Mouse (Mus musculus) c-Kit-positive CD71-positive TER-119-negative erythroid progenitor cells, embryonic 14.5 days (primary cell): ENCODE data around the gene Gm45753.
"Not testable (repeated sequence)": the region's sequence is repeated elsewhere in the genome, so short reads cannot be mapped to it uniquely, and the experiment has no call there.

ENCODE experiments used
- DNase-seq: peaks from one replicate; pipeline ENCODE4 v3.0.0-alpha.2; 2013; ENCODE audit warnings: low read depth

The Gm45753 gene

DNA sequence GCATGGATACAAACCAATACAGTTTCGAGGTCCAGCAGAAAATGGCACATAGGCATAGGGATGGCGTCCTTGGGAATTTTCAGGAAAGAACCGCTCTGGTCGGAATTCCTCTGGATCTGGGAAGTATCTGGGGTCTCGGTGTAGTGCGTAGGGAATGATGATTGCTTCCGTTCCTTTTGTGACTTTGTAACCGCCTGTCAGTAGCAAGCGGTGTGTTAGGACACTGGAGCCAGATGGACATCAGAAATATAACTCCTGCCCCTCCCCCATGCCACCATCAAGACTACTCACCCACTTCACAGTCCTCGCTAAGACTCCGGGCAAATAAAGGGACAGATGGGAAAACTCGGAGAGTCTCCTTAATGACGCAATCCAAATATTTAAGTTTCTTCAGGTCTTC, at the start of gene Gm45753:
Gm45753 (minus strand) TSS at position 101 of the 400 bp plus-strand sequence.
- no peak for DNase-seq

DNA sequence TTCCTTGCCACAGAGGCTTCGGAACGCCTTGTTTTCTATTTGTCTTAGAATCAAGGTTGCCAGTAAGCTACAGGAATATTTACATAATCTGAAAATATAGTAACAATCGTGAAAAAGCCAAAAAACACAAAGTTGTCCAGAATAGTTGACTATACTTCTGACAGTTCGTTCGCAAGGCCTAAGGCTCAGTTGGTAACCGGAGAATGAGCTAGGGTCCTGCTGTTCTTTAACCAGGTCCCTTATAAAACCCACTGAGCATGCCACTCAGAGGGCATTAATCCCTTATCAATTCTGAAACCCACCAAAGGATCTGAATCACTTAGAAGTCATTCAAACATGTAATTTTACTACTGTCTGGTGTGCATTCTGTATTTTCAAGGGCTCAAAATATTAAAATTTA, 47.5 kb upstream of the Gm45753 start:
- no peak for DNase-seq

GRCm38 (mm10) chr8:45345031-45345430, 36.8 kb upstream of the Gm45753 start:
- peak; percentile 11 for DNase-seq

- no peak for DNase-seq
Measured at GRCm38 (mm10) chr8:45344298-45344697, 36.0 kb upstream of the Gm45753 start.

DNA sequence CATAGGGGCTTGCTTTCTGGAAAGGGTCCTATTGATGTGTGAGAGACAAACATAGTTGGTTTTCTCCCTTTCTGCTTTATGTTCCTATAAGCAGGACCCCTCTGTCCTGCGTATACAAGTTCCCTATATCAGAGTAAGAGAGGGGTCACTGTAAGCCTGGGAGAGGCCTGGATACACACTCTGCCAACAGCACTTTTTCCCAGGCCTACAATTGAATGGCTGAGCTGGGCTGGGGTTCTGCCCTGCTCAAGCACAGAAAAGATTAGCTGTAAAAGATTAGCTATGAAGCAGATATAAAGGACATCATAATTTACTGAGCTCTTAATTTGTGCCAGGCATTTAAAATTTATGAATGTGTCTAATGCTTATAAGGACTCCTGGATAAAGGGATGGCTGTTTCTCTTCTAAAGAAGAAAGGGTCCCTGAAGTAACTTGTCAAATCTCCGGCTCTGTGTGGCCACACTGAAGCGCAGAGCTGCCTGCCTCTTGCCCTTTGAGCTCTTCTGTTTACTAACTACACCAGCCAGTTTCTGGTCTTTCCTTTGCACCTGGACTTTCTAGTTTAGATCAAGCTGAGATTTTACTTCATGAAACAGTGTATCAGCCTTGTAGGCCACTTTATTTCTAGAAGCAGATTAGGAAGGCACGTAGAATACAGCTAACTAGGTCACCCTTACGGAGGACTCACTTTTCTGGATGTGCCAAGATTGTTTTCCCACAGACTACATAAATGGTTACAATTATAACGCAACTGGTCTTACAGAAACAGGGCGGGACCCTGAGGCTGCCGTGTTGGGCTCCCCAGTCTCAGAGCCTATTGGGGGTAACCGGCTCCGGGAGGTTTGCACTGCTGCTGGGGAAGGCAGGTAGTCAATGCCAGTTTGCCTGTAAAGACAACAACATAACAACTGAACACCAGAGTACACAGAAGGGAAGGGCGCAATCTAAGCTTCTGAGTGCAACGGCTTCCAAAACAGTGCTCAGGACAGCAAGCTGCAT, 33.7 kb upstream of the Gm45753 start:
- DNase-seq: no peak

GRCm38 (mm10) chr8:45333493-45333892, 25.2 kb upstream of the Gm45753 start:
- DNase-seq: no peak

- DNase-seq: peak; percentile 4
Measured at GRCm38 (mm10) chr8:45332685-45333409, 24.6 kb upstream of the Gm45753 start, which contains the start of gene Cyp4v3. TSS of gene Cyp4v3 (minus strand) at chr8:45333216.

- no peak for DNase-seq
Measured at GRCm38 (mm10) chr8:45330856-45331255, 22.6 kb upstream of the Gm45753 start.

DNA sequence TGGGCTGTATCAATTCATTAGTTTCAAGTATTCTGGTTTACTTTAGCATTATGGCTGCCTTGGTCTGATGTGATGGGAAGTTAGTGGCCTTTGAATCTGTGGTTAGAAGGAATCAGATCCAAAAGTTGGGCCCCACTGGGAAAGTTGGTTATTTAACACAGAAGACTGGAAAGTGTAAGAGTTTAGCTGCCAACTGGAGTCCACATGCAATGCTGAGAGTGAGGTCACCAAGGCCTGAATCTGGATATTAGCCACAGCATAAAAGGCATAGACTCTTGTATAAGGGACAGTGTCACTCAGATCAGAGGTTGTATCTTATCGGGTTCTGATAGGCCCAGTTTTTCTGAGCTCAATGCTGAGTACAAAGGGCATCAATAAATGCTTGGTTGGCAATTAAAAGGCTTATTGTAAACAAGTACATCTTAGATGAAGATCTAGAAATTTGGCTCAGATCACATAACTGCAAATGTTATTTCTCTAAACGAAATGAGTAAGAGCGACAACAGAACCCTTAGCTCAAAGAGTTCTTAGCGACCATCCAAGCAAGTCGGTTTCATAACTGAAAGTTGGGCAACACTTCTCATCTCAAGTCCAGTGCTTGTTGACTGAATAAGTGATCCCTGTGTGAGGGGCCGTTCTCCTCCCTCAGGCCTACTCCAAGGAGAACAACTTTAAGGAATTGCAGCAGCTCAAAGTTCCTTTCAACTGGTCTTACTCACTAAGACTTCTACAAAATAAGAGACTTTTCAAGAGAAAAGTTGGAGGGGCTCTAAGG, 21.1 kb upstream of the Gm45753 start:
- DNase-seq: no peak

GRCm38 (mm10) chr8:45327076-45327475, 18.8 kb upstream of the Gm45753 start:
- not testable (repeated sequence) for DNase-seq

DNA sequence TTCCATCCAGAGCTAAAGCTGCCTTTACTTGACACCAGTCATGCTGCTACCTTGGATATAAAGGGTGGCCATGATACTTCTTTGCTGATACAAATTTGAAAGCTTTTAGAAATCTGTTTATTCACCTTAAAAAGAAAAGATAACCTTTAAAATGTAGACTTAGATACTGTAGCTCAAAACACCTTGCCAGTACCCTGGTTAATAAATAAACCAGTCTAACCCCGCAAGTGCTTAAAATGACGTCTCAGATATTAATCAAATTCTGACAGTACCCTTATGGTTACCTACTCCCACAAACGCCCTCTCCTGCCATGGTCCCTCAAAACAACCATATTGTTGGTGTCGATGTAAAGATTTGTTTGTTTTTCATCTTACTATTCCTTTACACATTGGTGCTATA, 15.9 kb upstream of the Gm45753 start:
- DNase-seq: no peak

DNA sequence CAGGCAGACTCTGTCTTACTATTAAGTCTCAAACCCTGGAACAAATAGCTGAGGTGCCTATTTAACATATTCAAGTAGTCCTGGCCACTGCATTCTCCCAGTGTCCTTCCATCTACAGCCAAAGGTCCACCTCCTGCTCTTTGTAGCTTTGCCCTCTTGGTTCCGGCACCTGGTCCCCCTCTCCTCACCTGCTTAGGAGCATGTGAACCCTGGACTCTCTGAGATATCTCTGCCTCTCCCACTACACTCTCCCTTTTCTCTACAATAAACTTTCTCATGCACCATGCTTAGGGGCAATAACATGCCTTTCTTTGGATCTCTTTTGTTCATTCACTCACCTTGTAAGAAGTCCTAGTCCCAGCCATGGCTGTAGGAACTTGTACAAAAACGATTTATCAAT, 13.1 kb upstream of the Gm45753 start:
- no peak for DNase-seq

GRCm38 (mm10) chr8:45320930-45321329, 12.7 kb upstream of the Gm45753 start:
- no peak for DNase-seq

DNA sequence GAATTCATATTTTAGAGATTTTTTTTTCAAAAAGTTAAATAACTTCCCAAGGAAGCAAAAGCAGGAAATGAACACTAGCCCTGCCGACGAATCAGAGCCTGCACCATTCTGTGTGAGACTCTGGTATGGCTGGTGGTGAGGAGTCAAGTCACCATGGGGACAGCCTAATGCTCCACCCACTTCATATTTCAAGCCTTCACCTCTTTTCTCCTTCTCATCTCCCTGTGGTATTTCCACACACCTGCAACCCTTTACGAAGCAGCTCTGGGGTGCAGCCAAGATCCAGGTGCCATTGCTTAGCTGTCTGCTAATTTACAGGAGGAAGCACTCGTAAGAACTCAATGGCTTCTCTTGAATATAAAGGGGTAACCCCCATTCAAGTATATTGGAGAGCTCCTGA, 2.7 kb upstream of the Gm45753 start:
- DNase-seq: no peak

- no peak for DNase-seq
Measured at GRCm38 (mm10) chr8:45305479-45305878, 2.8 kb downstream of the Gm45753 start.

DNA sequence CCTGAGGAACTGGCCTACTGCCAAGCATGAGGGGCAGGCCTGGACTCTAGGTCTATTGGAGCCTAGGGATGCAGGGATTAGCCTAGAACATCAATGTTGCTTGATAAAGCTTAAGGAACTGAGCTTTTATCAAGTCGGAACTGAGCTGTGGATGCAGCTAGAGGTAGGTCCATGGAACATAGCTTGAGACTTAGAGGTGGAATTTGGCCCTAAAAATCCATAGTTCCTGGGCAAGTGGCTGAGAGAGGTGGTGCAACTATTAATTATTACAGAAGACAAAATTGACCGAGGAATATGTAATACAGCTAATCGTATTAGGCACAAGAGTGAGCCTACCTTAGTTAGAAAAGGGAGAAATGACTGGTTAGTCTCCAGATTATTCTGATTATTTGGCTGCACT, 3.9 kb downstream of the Gm45753 start:
- no peak for DNase-seq

GRCm38 (mm10) chr8:45302390-45302789, 5.9 kb downstream of the Gm45753 start:
- DNase-seq: no peak

GRCm38 (mm10) chr8:45295276-45295675, 13.0 kb downstream of the Gm45753 start:
- no peak for DNase-seq

- DNase-seq: no peak
Measured at GRCm38 (mm10) chr8:45294687-45295086, 13.6 kb downstream of the Gm45753 start, which contains the start of gene Klkb1. TSS of gene Klkb1 (minus strand) at chr8:45294859.

DNA sequence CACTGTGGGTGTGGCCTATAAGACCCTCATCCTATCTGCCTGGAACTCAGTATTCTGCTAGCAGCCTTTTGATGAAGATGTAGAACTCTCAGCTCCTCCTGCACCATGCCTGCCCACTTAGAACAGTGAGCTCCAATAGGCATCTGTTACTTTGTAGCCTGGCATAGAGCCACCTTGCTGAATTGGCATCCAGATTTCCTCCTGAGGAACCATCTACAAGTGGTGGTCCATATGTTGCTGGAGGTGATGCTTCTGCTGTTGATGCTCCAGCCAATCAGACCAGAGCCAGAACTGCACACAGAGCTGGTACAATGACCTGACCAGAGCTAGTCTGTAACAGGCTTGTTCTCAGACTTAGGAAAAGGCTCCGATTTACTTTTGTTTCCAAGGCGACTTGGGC, 16.5 kb downstream of the Gm45753 start:
- no peak for DNase-seq

DNA sequence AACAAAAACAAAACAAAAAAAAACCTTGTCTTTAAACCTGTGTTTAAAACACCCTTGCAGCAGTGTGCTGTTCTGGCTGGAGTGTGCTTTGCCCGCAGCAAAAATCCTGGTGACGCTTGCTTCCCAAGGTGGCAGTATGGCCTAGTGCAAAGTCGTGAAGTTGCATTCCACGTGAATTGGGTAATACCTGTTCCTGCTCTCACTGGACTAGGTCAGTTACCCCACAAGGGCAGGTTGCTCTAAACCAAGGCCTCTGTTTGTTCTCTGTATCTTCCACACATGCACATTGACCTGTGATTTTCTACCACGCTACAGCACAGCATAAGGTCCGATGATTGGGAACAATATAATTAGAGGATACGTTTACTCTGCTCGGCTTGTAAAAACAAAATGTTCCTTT, 26.6 kb downstream of the Gm45753 start:
- DNase-seq: no peak

- no peak for DNase-seq
Measured at GRCm38 (mm10) chr8:45277453-45277852, 30.8 kb downstream of the Gm45753 start.
